Mouse (Mus musculus) olfactory bulb, adult 2 months (tissue): ENCODE results near the gene Atraid. TPM values are rescaled to one million over a fixed set of nuclear protein-coding genes. Genes with fewer than 3 reads are reported as not detected.
"Not testable (repeated sequence)": the region's sequence is repeated elsewhere in the genome, so short reads cannot be mapped to it uniquely, and the experiment has no call there.

Experiments
- H3K27ac ChIP-seq: fragments of 200-500 bp; 2 replicates; pipeline ENCODE4 v1.5.1; 2012; ENCODE audit warnings: low read depth, low read length; ENCODE audit not compliant: insufficient read depth
- H3K4me1 ChIP-seq: fragments of 200-500 bp; 2 replicates; pipeline ENCODE4 v1.6.1; 2012; ENCODE audit warnings: low read length; ENCODE audit not compliant: control insufficient read depth, insufficient read depth
- H3K4me3 ChIP-seq: fragments of 200-500 bp; 2 replicates; pipeline ENCODE4 v1.5.1; 2012; ENCODE audit warnings: mild to moderate bottlenecking, low read depth, low read length, moderate library complexity; ENCODE audit not compliant: insufficient read depth
- CTCF ChIP-seq: fragments of 200-500 bp; IDR thresholded peaks from 2 replicates; pipeline ENCODE4 v1.5.1; 2012; ENCODE audit warnings: low read depth, mild to moderate bottlenecking, low read length, moderate library complexity; ENCODE audit not compliant: insufficient read depth
- POLR2A ChIP-seq: fragments of 200-500 bp; IDR thresholded peaks from 2 replicates; pipeline ENCODE4 v1.6.1; 2012; ENCODE audit warnings: mild to moderate bottlenecking, low read depth, low read length, moderate library complexity; ENCODE audit not compliant: insufficient read depth
- WGBS: fragments of 180-500 bp; shearing (Covaris S2); methylation state at CpG from one replicate; pipeline ENCODE4 v1.1.7; 2018; 5-methylcytosine and 5-hydroxymethylcytosine counted together
- polyA plus RNA-seq: library from polyadenylated mRNA; stranded (reverse); fragments of >200 nt; gene quantifications from 2 replicates; pipeline ENCODE4 v1.2.4, GENCODE M21; 2012; ENCODE audit warnings: low replicate concordance; ENCODE audit not compliant: missing spikeins, insufficient read depth, insufficient read length

Gene Atraid
- polyA plus RNA-seq, 1 experiment = not detected

GRCm38 (mm10) chr5:31048763-31049641 lies 890 bp downstream of the Atraid start, which contains the start of gene Slc5a6:
Gene Slc5a6, minus strand, starts transcription at chr5:31048924.
- H3K4me3 ChIP-seq = peak within 1 kb of the TSS; percentile 89
- TF ChIP-seq CTCF (peak; percentile 46), POLR2A (no peak)
- peak within 1 kb of the TSS; percentile 98 for H3K27ac ChIP-seq
- WGBS = under 1% methylated on average over 23 of the region's 23 CpGs
- H3K4me1 ChIP-seq = no peaks in the 10 kb centered on the region

- peaks cover 5% of the 10 kb centered on the region for H3K4me1 ChIP-seq
- no peak overlapping the region for H3K4me3 ChIP-seq
- H3K27ac ChIP-seq = no peak overlapping the region
- TF ChIP-seq POLR2A (no peak), CTCF (no peak)
These were observed 2.3 kb downstream of the Atraid start for GRCm38 (mm10) chr5:31050427-31050826.

- 52% methylated on average over 4 of the region's 4 CpGs for WGBS
These were observed 5.6 kb downstream of the Atraid start for GRCm38 (mm10) chr5:31053728-31054127.

GRCm38 (mm10) chr5:31054261-31055215 lies 6.4 kb downstream of the Atraid start, which contains the start of gene Cad:
Gene Cad, plus strand, starts transcription at chr5:31054780.
- peak within 1 kb of the TSS; percentile 34; the same call in 1 of the 2 replicates for H3K27ac ChIP-seq
- H3K4me3 ChIP-seq = peak within 1 kb of the TSS; percentile 83
- 1% methylated on average over 64 of the region's 64 CpGs for WGBS
- 0 out of 2 replicates have a peak, but pooled peaks have one; percentile 34 for TF ChIP-seq POLR2A
- TF ChIP-seq CTCF = no peak
- peaks cover 5% of the 10 kb centered on the region for H3K4me1 ChIP-seq

More at GRCm38 (mm10) chr5:31053728-31054127, 5.6 kb downstream of the Atraid start:
- not testable (repeated sequence) for H3K4me3 ChIP-seq, H3K4me1 ChIP-seq, H3K27ac ChIP-seq

- H3K4me1 ChIP-seq = peaks cover 5% of the 10 kb centered on the region
- peak overlapping the region; percentile 83 for H3K4me3 ChIP-seq
- 43% methylated on average over 19 of the region's 19 CpGs for WGBS
- TF ChIP-seq POLR2A (no peak), CTCF (no peak)
- H3K27ac ChIP-seq = no peak overlapping the region
These were observed 7.4 kb downstream of the Atraid start for GRCm38 (mm10) chr5:31055216-31056140.

GRCm38 (mm10) chr5:31069810-31070209 lies 21.7 kb downstream of the Atraid start:
- no peak overlapping the region for H3K27ac ChIP-seq
- no peak for TF ChIP-seq CTCF
- H3K4me3 ChIP-seq = no peak overlapping the region
- H3K4me1 ChIP-seq = no peaks in the 10 kb centered on the region
- WGBS = 94% methylated on average over 3 of the region's 3 CpGs

GRCm38 (mm10) chr5:31071059-31071458 lies 22.9 kb downstream of the Atraid start:
- H3K4me3 ChIP-seq = no peak overlapping the region
- no peak overlapping the region for H3K27ac ChIP-seq
- TF ChIP-seq CTCF (no peak), POLR2A (no peak)
- 81% methylated on average over 2 of the region's 2 CpGs for WGBS
- no peaks in the 10 kb centered on the region for H3K4me1 ChIP-seq

GRCm38 (mm10) chr5:31071821-31072220 lies 23.7 kb downstream of the Atraid start:
- Histone ChIP-seq H3K4me1 (no peaks in the 10 kb centered on the region), H3K4me3 (no peak overlapping the region), H3K27ac (no peak overlapping the region)
- no peak for TF ChIP-seq CTCF
- no peak for TF ChIP-seq POLR2A
- 97% methylated on average over 11 of the region's 11 CpGs for WGBS
